Mouse (Mus musculus): Measurements from ENCODE around the gene Use1. TPM values are rescaled to one million over a fixed set of nuclear protein-coding genes. Genes with fewer than 3 reads are reported as not detected.
A peak's percentile ranks its signal among the peaks of the same experiment; 100 is the strongest.

Use1 gene
- polyA plus RNA-seq, 2 experiments = 114 to 189 TPM

GRCm38 (mm10) chr8:71406099-71407015, 39.7 kb downstream of the Use1 start:
- peak overlapping the region; percentile 62 for H3K4me3 ChIP-seq (replicated peaks; ENCODE audit: low read length)
- ATAC-seq (ENCODE audit: low FRiP score, low read depth) (peak; percentile 31; the same call in 1 of the 2 replicates), DNase-seq (ENCODE audit: low spot score) (peak; percentile 41)
- H3K36me3 ChIP-seq (ENCODE audit: control insufficient read depth, insufficient read depth, low read length) = peaks cover 28% of the 10 kb centered on the region
- under 1% methylated on average over 49 of the region's 55 CpGs for WGBS
- H3K9me3 ChIP-seq (ENCODE audit: control insufficient read depth, low read length) = no peaks in the 10 kb centered on the region
- H3K4me1 ChIP-seq (ENCODE audit: control insufficient read depth, insufficient read depth, low read length) = peaks cover 7% of the 10 kb centered on the region
- H3K27ac ChIP-seq (replicated peaks; ENCODE audit: low read depth, low read length) = no peak overlapping the region
- H3K4me2 ChIP-seq (replicated peaks; ENCODE audit: low read depth, low read length, severe bottlenecking) = peak overlapping the region; percentile 95
- no peaks in the 10 kb centered on the region for H3K27me3 ChIP-seq (ENCODE audit: control insufficient read depth, insufficient read depth, low read length)
- TF ChIP-seq POLR2A (IDR thresholded peaks at IDR 0.05; ENCODE audit: borderline replicate concordance, extremely low read depth, insufficient read depth, insufficient read length) = no peak
- peak overlapping the region; percentile 61 for H3K9ac ChIP-seq (ENCODE audit: low read depth, low read length, severe bottlenecking)

- Histone ChIP-seq H3K9me3 (ENCODE audit: control insufficient read depth, low read length) (no peaks in the 10 kb centered on the region), H3K4me1 (ENCODE audit: control insufficient read depth, insufficient read depth, low read length) (peaks cover 7% of the 10 kb centered on the region), H3K4me2 (replicated peaks; ENCODE audit: low read depth, low read length, severe bottlenecking) (no peak overlapping the region), H3K4me3 (replicated peaks; ENCODE audit: low read length) (peak overlapping the region; percentile 62; the same call in 1 of the 2 replicates), H3K36me3 (ENCODE audit: control insufficient read depth, insufficient read depth, low read length) (peaks cover 28% of the 10 kb centered on the region), H3K9ac (ENCODE audit: low read depth, low read length, severe bottlenecking) (no peak overlapping the region), H3K27ac (replicated peaks; ENCODE audit: low read depth, low read length) (no peak overlapping the region), H3K27me3 (ENCODE audit: control insufficient read depth, insufficient read depth, low read length) (no peaks in the 10 kb centered on the region)
- TF ChIP-seq POLR2A (IDR thresholded peaks at IDR 0.05; ENCODE audit: borderline replicate concordance, extremely low read depth, insufficient read depth, insufficient read length) = no peak
- DNase-seq (ENCODE audit: low spot score) (no peak), ATAC-seq (ENCODE audit: low FRiP score, low read depth) (no peak)
- WGBS = 94% methylated on average over 12 of the region's 14 CpGs
Observed at GRCm38 (mm10) chr8:71407441-71407840, 40.8 kb downstream of the Use1 start.

GRCm38 (mm10) chr8:71408231-71408630, 41.6 kb downstream of the Use1 start:
- Histone ChIP-seq H3K9me3 (ENCODE audit: control insufficient read depth, low read length) (no peaks in the 10 kb centered on the region), H3K4me1 (ENCODE audit: control insufficient read depth, insufficient read depth, low read length) (peaks cover 7% of the 10 kb centered on the region), H3K4me2 (replicated peaks; ENCODE audit: low read depth, low read length, severe bottlenecking) (no peak overlapping the region), H3K36me3 (ENCODE audit: control insufficient read depth, insufficient read depth, low read length) (peaks cover 28% of the 10 kb centered on the region), H3K27me3 (ENCODE audit: control insufficient read depth, insufficient read depth, low read length) (no peaks in the 10 kb centered on the region), H3K27ac (replicated peaks; ENCODE audit: low read depth, low read length) (no peak overlapping the region), H3K9ac (ENCODE audit: low read depth, low read length, severe bottlenecking) (no peak overlapping the region), H3K4me3 (replicated peaks; ENCODE audit: low read length) (no peak overlapping the region)
- no peak for DNase-seq (ENCODE audit: low spot score)
- no peak for ATAC-seq (ENCODE audit: low FRiP score, low read depth)
- WGBS = 95% methylated on average over 4 of the region's 4 CpGs
- no peak for TF ChIP-seq POLR2A (IDR thresholded peaks at IDR 0.05; ENCODE audit: borderline replicate concordance, extremely low read depth, insufficient read depth, insufficient read length)

GRCm38 (mm10) chr8:71411535-71412273, 45.1 kb downstream of the Use1 start:
- WGBS = 45% methylated on average over 11 of the region's 11 CpGs
- Histone ChIP-seq H3K4me1 (ENCODE audit: control insufficient read depth, insufficient read depth, low read length) (peaks cover 1% of the 10 kb centered on the region), H3K27ac (replicated peaks; ENCODE audit: low read depth, low read length) (no peak overlapping the region), H3K4me3 (replicated peaks; ENCODE audit: low read length) (no peak overlapping the region), H3K27me3 (ENCODE audit: control insufficient read depth, insufficient read depth, low read length) (no peaks in the 10 kb centered on the region), H3K9ac (ENCODE audit: low read depth, low read length, severe bottlenecking) (no peak overlapping the region), H3K4me2 (replicated peaks; ENCODE audit: low read depth, low read length, severe bottlenecking) (no peak overlapping the region), H3K9me3 (ENCODE audit: control insufficient read depth, low read length) (no peaks in the 10 kb centered on the region), H3K36me3 (ENCODE audit: control insufficient read depth, insufficient read depth, low read length) (peaks cover 28% of the 10 kb centered on the region)
- no peak for DNase-seq (ENCODE audit: low spot score)
- no peak for ATAC-seq (ENCODE audit: low FRiP score, low read depth)
- TF ChIP-seq POLR2A (IDR thresholded peaks at IDR 0.05; ENCODE audit: borderline replicate concordance, extremely low read depth, insufficient read depth, insufficient read length) = no peak

Other genes starting within 250 kb of the Use1 start
- 46.1 and 57.2 TPM in 2 replicates for gene Myo9b, start 94.1 kb upstream of the Use1 start, polyA plus RNA-seq (2012; rRNA removed)
- 28.7 and 29.4 TPM in 2 replicates for gene Myo9b, start 94.1 kb upstream of the Use1 start, polyA plus RNA-seq (2014; fragmentation: Nextera tagmentation; extraction: Ambion mirVana)
- 21.7 and 30.8 TPM in 2 replicates for gene Haus8, start 93.9 kb upstream of the Use1 start, polyA plus RNA-seq (2012; rRNA removed)
- gene Haus8, start 93.9 kb upstream of the Use1 start, polyA plus RNA-seq (2014; fragmentation: Nextera tagmentation; extraction: Ambion mirVana) = 41.9 and 49.7 TPM in 2 replicates
- gene Ocel1, start 4.5 kb downstream of the Use1 start, polyA plus RNA-seq (2012; rRNA removed) = 4.2 and 4.6 TPM in 2 replicates
- gene Ocel1, start 4.5 kb downstream of the Use1 start, polyA plus RNA-seq (2014; fragmentation: Nextera tagmentation; extraction: Ambion mirVana) = 3.8 and 4.3 TPM in 2 replicates
- 80.8 and 113 TPM in 2 replicates for gene Nr2f6, start 15.1 kb downstream of the Use1 start, polyA plus RNA-seq (2012; rRNA removed)
- gene Nr2f6, start 15.1 kb downstream of the Use1 start, polyA plus RNA-seq (2014; fragmentation: Nextera tagmentation; extraction: Ambion mirVana) = 63.1 and 66.9 TPM in 2 replicates
- gene Ushbp1, start 29.0 kb downstream of the Use1 start, polyA plus RNA-seq (2012; rRNA removed) = 15.7 and 16.7 TPM in 2 replicates
- gene Ushbp1, start 29.0 kb downstream of the Use1 start, polyA plus RNA-seq (2014; fragmentation: Nextera tagmentation; extraction: Ambion mirVana) = 7.6 and 9.1 TPM in 2 replicates
- gene Babam1, start 30.0 kb downstream of the Use1 start, polyA plus RNA-seq (2012; rRNA removed) = 117 and 122 TPM in 2 replicates
- gene Babam1, start 30.0 kb downstream of the Use1 start, polyA plus RNA-seq (2014; fragmentation: Nextera tagmentation; extraction: Ambion mirVana) = 87.7 and 88.6 TPM in 2 replicates
- 60.7 and 70.5 TPM in 2 replicates for gene Ankle1, start 39.2 kb downstream of the Use1 start, polyA plus RNA-seq (2012; rRNA removed)
- 17.0 and 21.8 TPM in 2 replicates for gene Ankle1, start 39.2 kb downstream of the Use1 start, polyA plus RNA-seq (2014; fragmentation: Nextera tagmentation; extraction: Ambion mirVana)
- 72.6 and 88.1 TPM in 2 replicates for gene Abhd8, start 96.8 kb downstream of the Use1 start, polyA plus RNA-seq (2012; rRNA removed)
- 48.6 and 57.1 TPM in 2 replicates for gene Abhd8, start 96.8 kb downstream of the Use1 start, polyA plus RNA-seq (2014; fragmentation: Nextera tagmentation; extraction: Ambion mirVana)
- gene Mrpl34, start 98.1 kb downstream of the Use1 start, polyA plus RNA-seq (2012; rRNA removed) = 62.3 and 70.6 TPM in 2 replicates
- 121 and 130 TPM in 2 replicates for gene Mrpl34, start 98.1 kb downstream of the Use1 start, polyA plus RNA-seq (2014; fragmentation: Nextera tagmentation; extraction: Ambion mirVana)
- gene Dda1, start 102.4 kb downstream of the Use1 start, polyA plus RNA-seq (2012; rRNA removed) = 101 and 127 TPM in 2 replicates
- 94.6 and 99.6 TPM in 2 replicates for gene Dda1, start 102.4 kb downstream of the Use1 start, polyA plus RNA-seq (2014; fragmentation: Nextera tagmentation; extraction: Ambion mirVana)
- gene Ano8, start 119.1 kb downstream of the Use1 start, polyA plus RNA-seq (2012; rRNA removed) = 37.2 and 43.3 TPM in 2 replicates
- 1.8 and 3.0 TPM in 2 replicates for gene Ano8, start 119.1 kb downstream of the Use1 start, polyA plus RNA-seq (2014; fragmentation: Nextera tagmentation; extraction: Ambion mirVana)
- gene Gtpbp3, start 121.3 kb downstream of the Use1 start, polyA plus RNA-seq (2012; rRNA removed) = 41.6 and 59.5 TPM in 2 replicates
- 5.9 and 6.8 TPM in 2 replicates for gene Gtpbp3, start 121.3 kb downstream of the Use1 start, polyA plus RNA-seq (2014; fragmentation: Nextera tagmentation; extraction: Ambion mirVana)
- 59.8 and 77.7 TPM in 2 replicates for gene Plvap, start 144.9 kb downstream of the Use1 start, polyA plus RNA-seq (2012; rRNA removed)
- 53.2 and 57.2 TPM in 2 replicates for gene Plvap, start 144.9 kb downstream of the Use1 start, polyA plus RNA-seq (2014; fragmentation: Nextera tagmentation; extraction: Ambion mirVana)
- gene Ccdc194, start 158.9 kb downstream of the Use1 start, polyA plus RNA-seq (2012; rRNA removed) = 1.3 and 1.6 TPM in 2 replicates
- gene Ccdc194, start 158.9 kb downstream of the Use1 start, polyA plus RNA-seq (2014; fragmentation: Nextera tagmentation; extraction: Ambion mirVana) = 0.57 and 1.2 TPM in 2 replicates
- gene Bst2, start 170.6 kb downstream of the Use1 start, polyA plus RNA-seq (2012; rRNA removed) = 47.2 and 50.6 TPM in 2 replicates
- gene Bst2, start 170.6 kb downstream of the Use1 start, polyA plus RNA-seq (2014; fragmentation: Nextera tagmentation; extraction: Ambion mirVana) = 12.4 and 16.5 TPM in 2 replicates
- 107 and 169 TPM in 2 replicates for gene Mvb12a, start 176.1 kb downstream of the Use1 start, polyA plus RNA-seq (2012; rRNA removed)
- gene Mvb12a, start 176.1 kb downstream of the Use1 start, polyA plus RNA-seq (2014; fragmentation: Nextera tagmentation; extraction: Ambion mirVana) = 104 and 107 TPM in 2 replicates
- 0.34 and 0.59 TPM in 2 replicates for gene Tmem221, start 192.0 kb downstream of the Use1 start, polyA plus RNA-seq (2012; rRNA removed)
- gene Tmem221, start 192.0 kb downstream of the Use1 start, polyA plus RNA-seq (2014; fragmentation: Nextera tagmentation; extraction: Ambion mirVana) = 0.48 and 0.89 TPM in 2 replicates
- gene Nxnl1, start 199.8 kb downstream of the Use1 start, polyA plus RNA-seq (2012; rRNA removed) = not detected in 2 replicates
- 0.25 TPM in 1 of 2 replicates, not detected in the other for gene Nxnl1, start 199.8 kb downstream of the Use1 start, polyA plus RNA-seq (2014; fragmentation: Nextera tagmentation; extraction: Ambion mirVana)
- gene Slc27a1, start 202.0 kb downstream of the Use1 start, polyA plus RNA-seq (2012; rRNA removed) = 87.8 and 133 TPM in 2 replicates
- 24.3 and 25.9 TPM in 2 replicates for gene Slc27a1, start 202.0 kb downstream of the Use1 start, polyA plus RNA-seq (2014; fragmentation: Nextera tagmentation; extraction: Ambion mirVana)
- 141 and 216 TPM in 2 replicates for gene Pgls, start 225.3 kb downstream of the Use1 start, polyA plus RNA-seq (2012; rRNA removed)
- 249 and 255 TPM in 2 replicates for gene Pgls, start 225.3 kb downstream of the Use1 start, polyA plus RNA-seq (2014; fragmentation: Nextera tagmentation; extraction: Ambion mirVana)
- gene Fam129c, start 230.8 kb downstream of the Use1 start, polyA plus RNA-seq (2012; rRNA removed) = 7.5 and 7.8 TPM in 2 replicates
- 2.9 and 3.3 TPM in 2 replicates for gene Fam129c, start 230.8 kb downstream of the Use1 start, polyA plus RNA-seq (2014; fragmentation: Nextera tagmentation; extraction: Ambion mirVana)
- 240 and 285 TPM in 2 replicates for gene Colgalt1, start 244.2 kb downstream of the Use1 start, polyA plus RNA-seq (2012; rRNA removed)
- gene Colgalt1, start 244.2 kb downstream of the Use1 start, polyA plus RNA-seq (2014; fragmentation: Nextera tagmentation; extraction: Ambion mirVana) = 114 and 116 TPM in 2 replicates

Measured in limb, embryonic 14.5 days (tissue).